Mouse (Mus musculus): Measurements from ENCODE around the gene Emc7. TPM values are rescaled to one million over a fixed set of nuclear protein-coding genes. Genes with fewer than 3 reads are reported as not detected.

Gene Emc7
- polyA plus RNA-seq, 2 experiments from 2014 or later: 11.5 to 14.5 TPM

- no peak for ATAC-seq
Measured at GRCm38 (mm10) chr2:112476554-112476953, 21.8 kb downstream of the Emc7 start.

GRCm38 (mm10) chr2:112480669-112481068 is 25.9 kb downstream of the Emc7 start, which contains the start of gene Chrm5:
TSS of gene Chrm5 (minus strand) at chr2:112480769.
- no peak for ATAC-seq

GRCm38 (mm10) chr2:112481564-112481963 is 26.8 kb downstream of the Emc7 start:
- ATAC-seq: peak; percentile 81

GRCm38 (mm10) chr2:112482533-112483333 is 27.9 kb downstream of the Emc7 start:
- no peak for ATAC-seq

GRCm38 (mm10) chr2:112483334-112483651 is 28.5 kb downstream of the Emc7 start:
- ATAC-seq: no peak

GRCm38 (mm10) chr2:112484886-112485285 is 30.1 kb downstream of the Emc7 start:
- no peak for ATAC-seq

- ATAC-seq: no peak
Measured at GRCm38 (mm10) chr2:112490483-112491196, 35.8 kb downstream of the Emc7 start.

GRCm38 (mm10) chr2:112491629-112492028 is 36.8 kb downstream of the Emc7 start:
- no peak for ATAC-seq

- peak; percentile 34 for ATAC-seq
Measured at GRCm38 (mm10) chr2:112492431-112492855, 37.6 kb downstream of the Emc7 start.

- peak; percentile 76 for ATAC-seq
Measured at GRCm38 (mm10) chr2:112492856-112493538, 38.2 kb downstream of the Emc7 start, which contains the start of gene Aven. TSS of gene Aven (plus strand) at chr2:112492964.

- ATAC-seq: no peak
Measured at GRCm38 (mm10) chr2:112493539-112494260, 38.9 kb downstream of the Emc7 start.

GRCm38 (mm10) chr2:112497851-112498250 is 43.1 kb downstream of the Emc7 start:
- no peak for ATAC-seq

- ATAC-seq: peak; percentile 97
Measured at GRCm38 (mm10) chr2:112501209-112501608, 46.4 kb downstream of the Emc7 start.

GRCm38 (mm10) chr2:112503978-112504377 is 49.2 kb downstream of the Emc7 start:
- ATAC-seq: no peak

- ATAC-seq: peak; percentile 5
Measured at GRCm38 (mm10) chr2:112506841-112507435, 52.1 kb downstream of the Emc7 start.

- peak; percentile 71 for ATAC-seq
Measured at GRCm38 (mm10) chr2:112507444-112507843, 52.6 kb downstream of the Emc7 start.

GRCm38 (mm10) chr2:112510140-112510539 is 55.3 kb downstream of the Emc7 start:
- peak; percentile 81 for ATAC-seq

GRCm38 (mm10) chr2:112513036-112513435 is 58.2 kb downstream of the Emc7 start:
- no peak for ATAC-seq

GRCm38 (mm10) chr2:112516728-112517127 is 61.9 kb downstream of the Emc7 start:
- ATAC-seq: no peak

- ATAC-seq: peak; percentile 86
Measured at GRCm38 (mm10) chr2:112517218-112517617, 62.4 kb downstream of the Emc7 start.

GRCm38 (mm10) chr2:112518541-112518940 is 63.7 kb downstream of the Emc7 start:
- no peak for ATAC-seq

Data from activated CD4-positive, CD25-positive, alpha-beta regulatory T cell, adult 4 months (primary cell).